Mouse (Mus musculus): Measurements from ENCODE around the gene Dnajc3. TPM values are rescaled to one million over a fixed set of nuclear protein-coding genes. Genes with fewer than 3 reads are reported as not detected.

Gene Dnajc3
- polyA plus RNA-seq, 2 experiments = 12.7 to 29.7 TPM

DNA sequence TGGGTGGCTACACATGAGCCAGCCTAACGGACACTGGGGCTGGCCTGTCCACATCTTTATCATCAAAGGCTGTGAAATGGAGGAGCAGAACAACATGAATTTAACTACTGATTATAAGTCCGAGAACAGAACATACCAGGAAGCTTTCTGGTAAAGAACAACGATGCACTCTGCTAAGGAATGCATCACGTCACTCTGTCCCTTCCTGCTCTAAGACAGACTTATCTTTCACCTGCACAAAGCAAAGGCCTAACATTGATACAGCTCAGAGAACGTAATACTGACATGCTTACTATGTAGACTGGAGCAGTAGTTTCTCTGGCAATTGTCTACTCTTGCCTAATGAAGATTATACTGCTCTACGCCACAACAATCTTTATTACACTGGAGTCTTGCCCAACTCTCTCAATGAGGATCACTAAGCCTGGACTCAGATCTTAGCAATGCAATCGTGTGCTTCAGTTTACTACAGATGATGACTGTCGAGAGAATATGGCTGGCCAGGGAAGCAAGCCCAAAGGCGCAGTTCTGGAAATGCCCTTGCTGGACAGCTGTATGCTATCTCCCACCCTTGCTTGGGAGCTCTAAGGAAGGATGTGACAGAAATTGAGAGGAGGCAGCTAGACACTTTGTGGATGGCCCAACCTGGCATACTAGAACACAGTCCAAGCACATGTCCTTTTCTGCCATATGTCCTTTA is 57.6 kb downstream of the Dnajc3 start:
- Histone ChIP-seq H3K27ac (no peak overlapping the region), H3K9me3 (ENCODE audit: control insufficient read depth, low read length) (no peaks in the 10 kb centered on the region), H3K27me3 (ENCODE audit: control insufficient read depth, insufficient read depth, low read length) (no peaks in the 10 kb centered on the region), H3K4me2 (ENCODE audit: low read depth) (no peak overlapping the region), H3K9ac (replicated peaks) (no peak overlapping the region), H3K4me3 (ENCODE audit: insufficient read depth in 1 of 2, low read depth in 2 of 2, low read length in 2 of 2) (no peak overlapping the region), H3K4me1 (replicated peaks; ENCODE audit: control insufficient read depth in 2 of 2, insufficient read depth in 2 of 2, low read length in 1 of 2) (no peaks in the 10 kb centered on the region), H3K36me3 (replicated peaks; ENCODE audit: control insufficient read depth, insufficient read depth, low read depth) (no peaks in the 10 kb centered on the region)
- TF ChIP-seq EP300 (IDR thresholded peaks at IDR 0.05; ENCODE audit: low read depth) = no peak
- TF ChIP-seq CTCF (IDR thresholded peaks at IDR 0.05; ENCODE audit: low read depth) = no peak
- no peak; the same call in 1 of the 2 replicates for ATAC-seq (ENCODE audit: insufficient read depth)
- DNase-seq (ENCODE audit: low read depth in 3 of 3, low spot score in 3 of 3) = no peak
- 63% methylated on average over 9 of the region's 9 CpGs for WGBS (ENCODE audit: insufficient replicate concordance)

DNA sequence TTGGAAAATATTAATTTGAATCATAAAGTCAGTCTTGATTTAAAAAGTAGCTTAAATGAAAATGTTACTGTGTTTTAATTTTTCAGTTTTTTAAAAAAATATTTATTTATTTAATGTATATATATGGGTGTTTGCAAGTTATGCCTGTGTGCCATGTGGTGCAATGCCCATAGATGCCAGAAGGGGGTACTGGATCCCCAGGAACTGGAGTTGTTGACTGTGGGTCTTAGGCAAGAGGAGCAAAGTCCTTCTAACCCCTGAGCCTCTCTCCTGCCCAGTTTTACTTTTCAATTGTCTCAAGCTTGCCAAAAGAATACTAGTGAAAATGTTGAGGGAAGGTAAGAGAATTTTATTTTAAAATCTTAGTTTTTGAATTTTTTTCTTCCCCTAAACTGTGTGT is 65.5 kb downstream of the Dnajc3 start:
- H3K9ac ChIP-seq (replicated peaks) = no peak overlapping the region
- H3K9me3 ChIP-seq (ENCODE audit: control insufficient read depth, low read length) = no peaks in the 10 kb centered on the region
- no peak for TF ChIP-seq EP300 (IDR thresholded peaks at IDR 0.05; ENCODE audit: low read depth)
- peak; percentile 67 for TF ChIP-seq CTCF (IDR thresholded peaks at IDR 0.05; ENCODE audit: low read depth)
- H3K4me3 ChIP-seq (ENCODE audit: insufficient read depth in 1 of 2, low read depth in 2 of 2, low read length in 2 of 2) = no peak overlapping the region
- no peak overlapping the region for H3K27ac ChIP-seq
- no peaks in the 10 kb centered on the region for H3K27me3 ChIP-seq (ENCODE audit: control insufficient read depth, insufficient read depth, low read length)
- no peak overlapping the region for H3K4me2 ChIP-seq (ENCODE audit: low read depth)
- peaks cover 0 to 3% of the 10 kb centered on the region in 2 experiments; a peak in 2 of 4 replicates for H3K4me1 ChIP-seq (replicated peaks; ENCODE audit: control insufficient read depth in 2 of 2, insufficient read depth in 2 of 2, low read length in 1 of 2)
- DNase-seq (ENCODE audit: low read depth in 3 of 3, low spot score in 3 of 3) (peak in 1 of 3 experiments; percentile 36), ATAC-seq (ENCODE audit: insufficient read depth) (no peak)
- no peaks in the 10 kb centered on the region for H3K36me3 ChIP-seq (replicated peaks; ENCODE audit: control insufficient read depth, insufficient read depth, low read depth)

DNA sequence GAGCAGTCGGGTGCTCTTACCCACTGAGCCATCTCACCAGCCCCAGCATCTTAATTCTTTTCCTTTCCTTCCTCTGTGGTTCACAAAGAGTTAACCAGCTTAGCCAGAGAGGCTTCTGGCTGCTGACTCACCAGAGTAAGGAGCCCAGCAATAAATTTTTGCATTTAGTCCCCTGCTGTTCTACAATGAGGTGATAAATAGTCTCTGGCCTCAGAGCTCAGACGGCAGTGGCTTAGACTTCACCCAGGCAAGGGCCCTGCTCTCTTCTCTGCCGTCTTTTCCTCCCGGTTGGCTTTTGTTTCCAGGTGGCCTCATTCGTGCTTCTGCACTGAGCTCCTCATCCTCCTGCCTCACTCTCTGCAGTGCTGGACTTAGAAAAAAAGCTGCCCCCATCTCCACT is 68.1 kb downstream of the Dnajc3 start:
- ATAC-seq (ENCODE audit: insufficient read depth) = no peak
- H3K27ac ChIP-seq = no peak overlapping the region
- TF ChIP-seq EP300 (IDR thresholded peaks at IDR 0.05; ENCODE audit: low read depth) = no peak
- no peak for TF ChIP-seq CTCF (IDR thresholded peaks at IDR 0.05; ENCODE audit: low read depth)

DNA sequence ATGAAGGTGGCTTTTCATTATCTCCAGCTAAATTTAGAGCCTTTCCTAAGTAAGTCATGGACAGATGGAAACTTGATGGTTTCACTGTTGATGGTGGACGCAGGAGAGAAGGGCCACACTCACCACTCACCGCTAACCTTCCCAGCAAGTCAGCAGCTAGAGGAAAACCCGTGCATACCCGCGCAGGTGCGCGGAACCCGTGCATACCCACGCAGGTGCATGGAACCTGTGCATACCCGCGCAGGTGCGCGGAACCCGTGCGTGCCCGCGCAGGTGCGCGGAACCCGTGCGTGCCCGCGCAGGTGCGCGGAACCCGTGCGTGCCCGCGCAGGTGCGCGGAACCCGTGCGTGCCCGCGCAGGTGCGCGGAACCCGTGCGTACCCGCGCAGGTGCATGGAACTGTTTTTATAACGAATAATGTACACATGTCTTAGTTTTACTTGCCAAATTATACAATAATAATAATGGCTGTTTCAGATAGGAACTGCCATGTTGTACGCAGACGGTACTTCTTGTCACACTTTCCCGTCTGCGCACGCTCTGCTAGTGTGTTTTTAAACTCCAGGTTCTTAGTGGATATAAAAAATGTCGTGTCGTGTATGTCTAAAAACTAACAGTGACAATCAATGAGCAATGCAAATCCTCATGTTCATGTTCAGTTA is 68.8 kb downstream of the Dnajc3 start:
- H3K27ac ChIP-seq = peak overlapping the region; percentile 73
- no peaks in the 10 kb centered on the region for H3K36me3 ChIP-seq (replicated peaks; ENCODE audit: control insufficient read depth, insufficient read depth, low read depth)
- peak overlapping the region; percentile 98 for H3K4me2 ChIP-seq (ENCODE audit: low read depth)
- H3K9ac ChIP-seq (replicated peaks) = peak overlapping the region; percentile 56
- peak in 1 of 3 experiments; percentile 31 for DNase-seq (ENCODE audit: low read depth in 3 of 3, low spot score in 3 of 3)
- H3K4me1 ChIP-seq (replicated peaks; ENCODE audit: control insufficient read depth in 2 of 2, insufficient read depth in 2 of 2, low read length in 1 of 2) = peaks cover 0 to 3% of the 10 kb centered on the region in 2 experiments; a peak in 2 of 4 replicates
- H3K9me3 ChIP-seq (ENCODE audit: control insufficient read depth, low read length) = no peaks in the 10 kb centered on the region
- no peak for ATAC-seq (ENCODE audit: insufficient read depth)
- H3K27me3 ChIP-seq (ENCODE audit: control insufficient read depth, insufficient read depth, low read length) = no peaks in the 10 kb centered on the region
- no peak for TF ChIP-seq EP300 (IDR thresholded peaks at IDR 0.05; ENCODE audit: low read depth)
- no peak for TF ChIP-seq CTCF (IDR thresholded peaks at IDR 0.05; ENCODE audit: low read depth)
- WGBS (ENCODE audit: insufficient replicate concordance) = 2% methylated on average over 49 of the region's 49 CpGs
- peak overlapping the region; percentile 59 to 64 for H3K4me3 ChIP-seq (ENCODE audit: insufficient read depth in 1 of 2, low read depth in 2 of 2, low read length in 2 of 2)

More for the DNA sequence above, 68.1 kb downstream of the Dnajc3 start:
- Histone ChIP-seq H3K9me3 (ENCODE audit: control insufficient read depth, low read length) (no peaks in the 10 kb centered on the region), H3K4me2 (ENCODE audit: low read depth) (peak overlapping the region; percentile 98), H3K4me1 (replicated peaks; ENCODE audit: control insufficient read depth in 2 of 2, insufficient read depth in 2 of 2, low read length in 1 of 2) (peaks cover 0 to 3% of the 10 kb centered on the region in 2 experiments; a peak in 2 of 4 replicates), H3K27me3 (ENCODE audit: control insufficient read depth, insufficient read depth, low read length) (no peaks in the 10 kb centered on the region), H3K4me3 (ENCODE audit: insufficient read depth in 1 of 2, low read depth in 2 of 2, low read length in 2 of 2) (no peak overlapping the region), H3K9ac (replicated peaks) (no peak overlapping the region), H3K36me3 (replicated peaks; ENCODE audit: control insufficient read depth, insufficient read depth, low read depth) (no peaks in the 10 kb centered on the region)
- WGBS (ENCODE audit: insufficient replicate concordance) = 17% methylated on average over 5 of the region's 5 CpGs
- DNase-seq (ENCODE audit: low read depth in 3 of 3, low spot score in 3 of 3) = no peak
